Mouse (Mus musculus) hindbrain, embryonic 11.5 days (tissue): ENCODE data around the gene Sars. TPM values are rescaled to one million over a fixed set of nuclear protein-coding genes. Genes with fewer than 3 reads are reported as not detected.

Experiments
- ATAC-seq: fragments of 200-750 bp; cut with Nextera tagmentation; 2 replicates; pipeline ENCODE4 v1.8.0; 2017; ENCODE audit warnings: mild to moderate bottlenecking, moderate TSS enrichment, moderate library complexity; ENCODE audit not compliant: low FRiP score
- DNase-seq: peaks from one replicate; pipeline ENCODE4 v3.0.0-alpha.2; 2015; ENCODE audit warnings: low spot score
- H3K27ac ChIP-seq: fragments of 300-500 bp; sonication (generic); 2 replicates; pipeline ENCODE4 v1.5.1; 2014; ENCODE audit warnings: mild to moderate bottlenecking, low read depth, low read length
- H3K27me3 ChIP-seq: fragments of 300-500 bp; sonication (generic); 2 replicates; pipeline ENCODE4 v1.6.1; 2014; ENCODE audit warnings: mild to moderate bottlenecking, low read length, moderate library complexity, mixed read lengths; ENCODE audit not compliant: control insufficient read depth, insufficient read depth
- H3K36me3 ChIP-seq: fragments of 300-500 bp; sonication (generic); 2 replicates; pipeline ENCODE4 v1.6.1; 2014; ENCODE audit warnings: mild to moderate bottlenecking, low read length, moderate library complexity, mixed read lengths; ENCODE audit not compliant: control insufficient read depth, insufficient read depth
- H3K4me1 ChIP-seq: fragments of 300-500 bp; sonication (generic); replicated peaks from 2 replicates; pipeline ENCODE4 v1.6.1; 2014; ENCODE audit warnings: low read length, mixed read lengths; ENCODE audit not compliant: control insufficient read depth, insufficient read depth
- H3K4me2 ChIP-seq: fragments of 300-500 bp; sonication (generic); replicated peaks from 2 replicates; pipeline ENCODE4 v1.6.1; 2014; ENCODE audit warnings: mild to moderate bottlenecking, low read depth, low read length
- H3K4me3 ChIP-seq: fragments of 300-500 bp; sonication (generic); 2 replicates; pipeline ENCODE4 v1.5.1; 2014; ENCODE audit warnings: low read depth, low read length
- H3K9ac ChIP-seq: fragments of 300-500 bp; sonication (generic); 2 replicates; pipeline ENCODE4 v1.6.1; 2014; ENCODE audit warnings: low read depth, low read length
- H3K9me3 ChIP-seq: fragments of 300-500 bp; sonication (generic); 2 replicates; pipeline ENCODE4 v1.6.1; 2016; ENCODE audit warnings: low read length; ENCODE audit not compliant: control insufficient read depth
- WGBS: fragments of 180-500 bp; shearing (Covaris S2); extraction: QIAGEN DNeasy Blood & Tissue Kit; methylation state at CpG from one replicate; pipeline ENCODE4 v1.1.7; 2014; 5-methylcytosine and 5-hydroxymethylcytosine counted together
- polyA plus RNA-seq: library from polyadenylated mRNA; unstranded; fragments of >200 nt; fragmentation: Nextera tagmentation; extraction: Ambion mirVana; gene quantifications from 2 replicates; pipeline ENCODE4 v1.2.1, GENCODE M21; 2014

The Sars gene
- polyA plus RNA-seq, 1 experiment from 2014 or later: 181 TPM

- ATAC-seq (no peak), DNase-seq (no peak)
- H3K4me1 ChIP-seq: peaks cover 28% of the 10 kb centered on the region
- H3K9ac ChIP-seq: 0 out of 2 replicates have a peak overlapping the region, but pooled peaks have one; percentile 15
- H3K36me3 ChIP-seq: peaks cover 15% of the 10 kb centered on the region
- peaks cover 4% of the 10 kb centered on the region; the same call in 1 of the 2 replicates for H3K9me3 ChIP-seq
- no peak overlapping the region for H3K27ac ChIP-seq
- H3K4me3 ChIP-seq: no peak overlapping the region
- no peaks in the 10 kb centered on the region for H3K27me3 ChIP-seq
- H3K4me2 ChIP-seq: 0 out of 2 replicates have a peak overlapping the region, but pooled peaks have one; percentile 7
- WGBS: 87% methylated on average over 8 of the region's 8 CpGs
Observed at GRCm38 (mm10) chr3:108408517-108409008, 36.4 kb downstream of the Sars start.

GRCm38 (mm10) chr3:108406306-108406885 lies 38.6 kb downstream of the Sars start:
- Histone ChIP-seq H3K4me3 (no peak overlapping the region), H3K4me2 (0 out of 2 replicates have a peak overlapping the region, but pooled peaks have one; percentile 3), H3K27ac (peak overlapping the region; percentile 85), H3K36me3 (peaks cover 8% of the 10 kb centered on the region; the same call in 1 of the 2 replicates), H3K9ac (0 out of 2 replicates have a peak overlapping the region, but pooled peaks have one; percentile 4), H3K27me3 (no peaks in the 10 kb centered on the region), H3K9me3 (no peaks in the 10 kb centered on the region), H3K4me1 (peaks cover 25% of the 10 kb centered on the region)
- ATAC-seq: no peak
- WGBS: 73% methylated on average over 24 of the region's 24 CpGs
- no peak for DNase-seq

- peak overlapping the region; percentile 17; the same call in 1 of the 2 replicates for H3K4me2 ChIP-seq
- peak; percentile 37 for ATAC-seq
- peaks cover 14% of the 10 kb centered on the region for H3K36me3 ChIP-seq
- peaks cover 25% of the 10 kb centered on the region for H3K4me1 ChIP-seq
- no peaks in the 10 kb centered on the region for H3K9me3 ChIP-seq
- WGBS: 28% methylated on average over 14 of the region's 14 CpGs
- peak; percentile 67 for DNase-seq
- H3K27ac ChIP-seq: peak overlapping the region; percentile 85
- H3K4me3 ChIP-seq: no peak overlapping the region
- 0 out of 2 replicates have a peak overlapping the region, but pooled peaks have one; percentile 4 for H3K9ac ChIP-seq
- H3K27me3 ChIP-seq: no peaks in the 10 kb centered on the region
Observed at GRCm38 (mm10) chr3:108405536-108406305, 39.3 kb downstream of the Sars start.

GRCm38 (mm10) chr3:108402528-108402920 lies 42.5 kb downstream of the Sars start:
- no peak overlapping the region for H3K4me2 ChIP-seq
- no peaks in the 10 kb centered on the region for H3K27me3 ChIP-seq
- no peak overlapping the region for H3K27ac ChIP-seq
- H3K4me1 ChIP-seq: peaks cover 13% of the 10 kb centered on the region
- no peaks in the 10 kb centered on the region for H3K9me3 ChIP-seq
- ATAC-seq: no peak
- H3K9ac ChIP-seq: no peak overlapping the region
- no peak for DNase-seq
- 84% methylated on average over 15 of the region's 15 CpGs for WGBS
- no peak overlapping the region for H3K4me3 ChIP-seq
- peaks cover 32% of the 10 kb centered on the region for H3K36me3 ChIP-seq

- H3K9ac ChIP-seq: no peak overlapping the region
Observed at GRCm38 (mm10) chr3:108401692-108402527, 43.1 kb downstream of the Sars start.

GRCm38 (mm10) chr3:108400442-108400841 lies 44.6 kb downstream of the Sars start:
- DNase-seq (no peak), ATAC-seq (no peak)
- Histone ChIP-seq H3K9ac (no peak overlapping the region), H3K9me3 (no peaks in the 10 kb centered on the region), H3K4me2 (no peak overlapping the region), H3K27me3 (no peaks in the 10 kb centered on the region), H3K4me3 (no peak overlapping the region), H3K27ac (no peak overlapping the region), H3K4me1 (peaks cover 2% of the 10 kb centered on the region), H3K36me3 (peaks cover 40% of the 10 kb centered on the region)
- WGBS: 85% methylated on average over 5 of the region's 5 CpGs

More at GRCm38 (mm10) chr3:108401692-108402527, 43.1 kb downstream of the Sars start:
- H3K4me2 ChIP-seq: no peak overlapping the region
- ATAC-seq (peak; percentile 76), DNase-seq (peak; percentile 92)
- no peak overlapping the region for H3K4me3 ChIP-seq
- peaks cover 12% of the 10 kb centered on the region for H3K4me1 ChIP-seq
- H3K9me3 ChIP-seq: no peaks in the 10 kb centered on the region
- H3K27me3 ChIP-seq: no peaks in the 10 kb centered on the region
- 0 out of 2 replicates have a peak overlapping the region, but pooled peaks have one; percentile 14 for H3K27ac ChIP-seq
- 40% methylated on average over 22 of the region's 22 CpGs for WGBS
- H3K36me3 ChIP-seq: peaks cover 35% of the 10 kb centered on the region

- Histone ChIP-seq H3K27me3 (no peaks in the 10 kb centered on the region), H3K9ac (no peak overlapping the region), H3K27ac (no peak overlapping the region), H3K4me3 (no peak overlapping the region), H3K4me1 (peaks cover 4% of the 10 kb centered on the region; the same call in 1 of the 2 replicates), H3K4me2 (no peak overlapping the region), H3K9me3 (no peaks in the 10 kb centered on the region), H3K36me3 (peaks cover 44% of the 10 kb centered on the region)
- ATAC-seq (no peak), DNase-seq (no peak)
- WGBS: 93% methylated on average over 9 of the region's 9 CpGs
Observed at GRCm38 (mm10) chr3:108398281-108398680, 46.7 kb downstream of the Sars start.

GRCm38 (mm10) chr3:108392793-108393192 lies 52.2 kb downstream of the Sars start:
- Histone ChIP-seq H3K9me3 (no peaks in the 10 kb centered on the region), H3K36me3 (peaks cover 17% of the 10 kb centered on the region), H3K9ac (0 out of 2 replicates have a peak overlapping the region, but pooled peaks have one; percentile 11), H3K27ac (no peak overlapping the region), H3K27me3 (no peaks in the 10 kb centered on the region), H3K4me2 (no peak overlapping the region), H3K4me3 (no peak overlapping the region), H3K4me1 (peaks cover 2% of the 10 kb centered on the region; the same call in 1 of the 2 replicates)
- WGBS: 46% methylated on average over 15 of the region's 15 CpGs
- ATAC-seq (no peak), DNase-seq (no peak)
